Mouse (Mus musculus) G1E (cell line): ENCODE data around the gene Hes3.

ENCODE experiments used
- CTCF ChIP-seq: IDR thresholded peaks from 2 replicates; pipeline ENCODE4 v1.5.1; 2012; ENCODE audit warnings: low read depth, low read length, inconsistent platforms, mixed read lengths
- GATA1 ChIP-seq: IDR thresholded peaks from 2 replicates; pipeline ENCODE4 v1.6.1; 2012; ENCODE audit warnings: borderline replicate concordance, low read length, inconsistent platforms, mixed read lengths
- TAL1 ChIP-seq: conservative IDR thresholded peaks from 2 replicates; pipeline ENCODE4 v1.6.1; 2012; ENCODE audit warnings: low read depth, low read length, inconsistent platforms, mixed read lengths

DNA sequence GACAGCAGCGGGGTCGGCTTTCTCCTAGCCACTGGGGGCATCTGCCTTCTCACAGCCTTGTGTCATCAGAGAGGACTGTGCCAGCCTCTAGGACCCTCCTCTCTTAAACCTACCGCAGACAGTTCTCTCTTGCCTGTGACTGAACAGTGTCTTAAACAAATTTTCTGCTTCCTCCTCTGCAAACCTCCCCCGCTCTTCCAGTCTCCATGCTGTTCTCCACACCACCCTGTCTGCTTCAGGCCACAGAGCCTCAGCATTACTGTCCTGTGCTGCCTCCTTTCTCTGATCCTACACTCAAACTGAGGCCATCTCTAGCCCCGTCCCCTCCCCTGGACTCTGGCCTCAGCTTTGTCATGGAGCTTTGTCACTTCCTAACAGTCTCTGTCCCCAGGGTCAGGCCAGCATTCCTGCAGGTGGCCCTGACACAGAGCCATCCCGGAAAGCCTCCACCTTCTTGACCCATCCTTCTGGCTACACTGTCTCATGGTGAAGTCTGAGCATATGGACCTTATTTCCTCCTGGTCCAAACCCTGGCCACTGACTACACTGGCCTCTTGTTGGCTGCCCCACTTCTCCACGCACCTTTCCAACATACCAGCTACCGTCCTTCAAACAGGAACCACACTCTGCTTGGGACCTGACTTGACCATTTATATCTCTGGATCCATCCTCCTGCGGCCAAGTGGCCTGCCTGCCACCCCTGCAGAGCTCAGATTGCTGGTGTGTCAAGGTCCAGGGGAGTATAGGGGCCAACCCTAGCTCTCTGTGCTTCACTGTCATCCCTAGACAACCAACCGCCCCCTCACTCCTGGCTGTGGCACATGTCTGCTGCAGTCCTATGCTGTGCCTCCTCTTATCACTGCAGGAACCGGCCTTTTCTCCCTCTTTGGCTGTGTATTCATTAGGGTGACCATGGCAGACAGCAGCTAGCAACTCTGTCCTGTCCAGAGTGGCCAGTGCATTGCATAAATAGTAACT is 46.6 kb downstream of the Hes3 start:
- TF ChIP-seq CTCF = no peak
- TF ChIP-seq TAL1 = no peak
- TF ChIP-seq GATA1 = no peak
